Mouse (Mus musculus) E14TG2a.4 (cell line): Measurements from ENCODE around the gene Nxnl2.
A peak's percentile ranks its signal among the peaks of the same experiment; 100 is the strongest.

Experiments
- H3K27me3 ChIP-seq: 2 replicates; pipeline ENCODE4 v1.6.1; 2014; ENCODE audit warnings: low read length, control low read depth; ENCODE audit not compliant: insufficient read depth
- H3K36me3 ChIP-seq: 2 replicates; pipeline ENCODE4 v1.6.1; 2014; ENCODE audit warnings: low read length, control low read depth; ENCODE audit not compliant: insufficient read depth
- H3K4me1 ChIP-seq: replicated peaks from 2 replicates; pipeline ENCODE4 v1.6.1; 2014; ENCODE audit warnings: low read depth, low read length, control low read depth
- H3K4me3 ChIP-seq: replicated peaks from 2 replicates; pipeline ENCODE4 v1.5.1; 2014; ENCODE audit warnings: mild to moderate bottlenecking, low read length
- H3K9me3 ChIP-seq: 2 replicates; pipeline ENCODE4 v1.6.1; 2014; ENCODE audit warnings: low read length, control low read depth
- CTCF ChIP-seq: conservative IDR thresholded peaks from 2 replicates; pipeline ENCODE4 v1.5.1; 2014; ENCODE audit warnings: low read length
- NANOG ChIP-seq: IDR thresholded peaks from 2 replicates; pipeline ENCODE4 v1.6.1; 2014; ENCODE audit warnings: borderline replicate concordance, low read length, mixed read lengths
- POU5F1 ChIP-seq: IDR thresholded peaks from 2 replicates; pipeline ENCODE4 v1.6.1; 2014; ENCODE audit warnings: low read length, borderline replicate concordance

Gene Nxnl2

DNA sequence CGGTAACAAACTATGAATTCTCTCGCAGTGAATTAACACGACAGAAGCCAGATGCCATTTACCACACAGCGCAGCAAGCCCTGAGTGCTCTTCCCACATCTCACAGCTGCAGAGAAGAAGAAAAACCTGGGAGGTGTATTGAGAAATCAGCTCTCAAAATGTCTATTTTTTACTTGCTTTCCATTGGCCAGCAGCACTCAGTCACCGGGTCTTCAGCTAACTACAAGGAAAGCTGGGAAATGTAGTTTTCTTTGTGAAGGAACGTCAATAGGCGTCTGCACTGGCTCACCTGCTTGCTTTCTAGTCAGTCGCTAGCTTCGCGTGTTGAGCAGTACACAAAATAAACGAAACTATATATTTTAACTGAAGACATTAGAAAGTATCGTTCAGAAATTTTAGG lies 37.1 kb downstream of the Nxnl2 start:
- TF ChIP-seq POU5F1 (no peak), NANOG (no peak), CTCF (no peak)
- H3K4me1 ChIP-seq: peaks cover 52% of the 10 kb centered on the region
- H3K36me3 ChIP-seq: no peaks in the 10 kb centered on the region
- H3K27me3 ChIP-seq: no peaks in the 10 kb centered on the region
- H3K4me3 ChIP-seq: no peak overlapping the region
- no peaks in the 10 kb centered on the region for H3K9me3 ChIP-seq

- H3K27me3 ChIP-seq: no peaks in the 10 kb centered on the region
- peak overlapping the region; percentile 29 for H3K4me3 ChIP-seq
- peaks cover 51% of the 10 kb centered on the region for H3K4me1 ChIP-seq
- no peaks in the 10 kb centered on the region for H3K36me3 ChIP-seq
- TF ChIP-seq NANOG: no peak
- TF ChIP-seq POU5F1: no peak
- TF ChIP-seq CTCF: no peak
- no peaks in the 10 kb centered on the region for H3K9me3 ChIP-seq
Measured at GRCm38 (mm10) chr13:51208378-51209100, 37.7 kb downstream of the Nxnl2 start.

GRCm38 (mm10) chr13:51210639-51211038 lies 39.8 kb downstream of the Nxnl2 start:
- TF ChIP-seq CTCF (peak; percentile 71), NANOG (no peak)
- Histone ChIP-seq H3K27me3 (no peaks in the 10 kb centered on the region), H3K4me1 (peaks cover 30% of the 10 kb centered on the region), H3K9me3 (no peaks in the 10 kb centered on the region), H3K4me3 (no peak overlapping the region), H3K36me3 (no peaks in the 10 kb centered on the region)

GRCm38 (mm10) chr13:51214746-51215145 lies 43.9 kb downstream of the Nxnl2 start:
- TF ChIP-seq NANOG (no peak), POU5F1 (no peak), CTCF (no peak)
- no peak overlapping the region for H3K4me3 ChIP-seq

GRCm38 (mm10) chr13:51220897-51221296 lies 50.1 kb downstream of the Nxnl2 start:
- no peaks in the 10 kb centered on the region for H3K4me1 ChIP-seq
- no peaks in the 10 kb centered on the region for H3K9me3 ChIP-seq

More at GRCm38 (mm10) chr13:51214746-51215145, 43.9 kb downstream of the Nxnl2 start:
- H3K27me3 ChIP-seq: no peaks in the 10 kb centered on the region
- peaks cover 6% of the 10 kb centered on the region for H3K4me1 ChIP-seq
- no peaks in the 10 kb centered on the region for H3K9me3 ChIP-seq
- H3K36me3 ChIP-seq: no peaks in the 10 kb centered on the region

DNA sequence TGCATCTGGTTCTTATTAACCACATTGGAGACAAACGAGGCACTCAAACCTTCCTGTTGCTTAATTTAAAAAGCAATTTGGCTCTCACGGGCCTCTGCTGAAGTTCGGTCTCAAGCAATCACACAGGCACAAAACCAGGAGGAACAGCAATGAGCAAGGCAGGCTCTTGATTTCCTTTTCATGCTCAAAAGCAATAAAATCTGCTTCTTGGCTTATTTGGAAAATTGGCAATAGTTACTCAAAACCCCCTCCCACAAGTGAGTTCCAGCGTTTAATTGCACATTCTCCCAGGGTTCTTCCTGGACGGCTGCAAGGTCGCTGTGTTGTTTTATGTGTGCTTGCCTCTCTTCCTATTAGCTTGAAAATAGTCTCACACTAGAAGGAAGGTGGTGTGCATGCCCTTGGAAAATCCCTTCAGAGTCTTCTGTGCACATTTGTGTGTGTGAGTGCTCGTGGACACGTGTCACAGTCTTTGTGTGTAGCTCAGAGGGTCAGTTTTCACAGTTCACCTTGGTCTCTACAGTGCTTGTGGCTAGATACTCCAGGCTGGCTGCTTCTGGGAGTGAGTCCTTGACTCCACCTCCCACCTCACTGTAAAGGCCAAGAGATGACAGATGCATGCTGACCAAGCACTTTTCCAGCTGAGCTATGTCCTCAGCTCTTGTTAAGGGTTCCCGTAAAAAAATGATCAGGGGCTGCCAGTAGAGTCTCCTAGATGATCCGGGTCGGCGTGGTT lies 50.8 kb downstream of the Nxnl2 start:
- no peaks in the 10 kb centered on the region for H3K27me3 ChIP-seq
- H3K4me3 ChIP-seq: no peak overlapping the region
- H3K9me3 ChIP-seq: no peaks in the 10 kb centered on the region
- no peak for TF ChIP-seq POU5F1
- TF ChIP-seq NANOG: no peak
- TF ChIP-seq CTCF: no peak
- H3K36me3 ChIP-seq: no peaks in the 10 kb centered on the region
- H3K4me1 ChIP-seq: no peaks in the 10 kb centered on the region

More at GRCm38 (mm10) chr13:51220897-51221296, 50.1 kb downstream of the Nxnl2 start:
- Histone ChIP-seq H3K36me3 (no peaks in the 10 kb centered on the region), H3K4me3 (no peak overlapping the region), H3K27me3 (no peaks in the 10 kb centered on the region)
- TF ChIP-seq CTCF (no peak), POU5F1 (no peak), NANOG (no peak)
